In genomic region chr16:38373439-38373838, GRCm38 (mm10) we compare ENCODE assay signal across 26 mouse cellular contexts. TPM values are rescaled to one million over a fixed set of nuclear protein-coding genes. Genes with fewer than 3 reads are reported as not detected.
DNase-seq lines count a peak whose midpoint lies in the region; ATAC-seq and TF ChIP-seq lines count a peak whose summit lies in the region.
"Had no signal": no experiment of that assay in that cellular context is flagged by ENCODE, and none has a peak within 500 bp of the region (broad histone marks: within the 10 kb centered on the region; RNA-seq: fewer than 3 reads in every experiment).

No protein-coding gene starts in this region.

- TF ChIP-seq EP300 in heart, postnatal 0 days (IDR thresholded peaks at IDR 0.05; ENCODE audit: low read depth), result no peak
- no peak for TF ChIP-seq EP300 in liver, postnatal 0 days (IDR thresholded peaks at IDR 0.05; ENCODE audit: low read depth)

- peaks cover 85% of the 10 kb centered on the region for H3K36me3 ChIP-seq in heart, postnatal 0 days (replicated peaks; ENCODE audit: control insufficient read depth, insufficient read depth, low read length)
- H3K36me3 ChIP-seq in liver, postnatal 0 days (replicated peaks; ENCODE audit: insufficient read depth, low read length), result peaks cover 2% of the 10 kb centered on the region; the same call in 1 of the 2 replicates
- H3K36me3 ChIP-seq: embryonic facial prominence, embryonic 15.5 days; midbrain, embryonic 10.5 days; neural tube, embryonic 12.5 days had no signal

- 45% methylated on average over 10 of the region's 10 CpGs for WGBS in heart, postnatal 0 days
- 70% methylated on average over 10 of the region's 10 CpGs for WGBS in liver, postnatal 0 days (ENCODE audit: insufficient replicate concordance)

- 0 out of 2 replicates have a peak, but pooled peaks have one; percentile 3 for ATAC-seq in heart, postnatal 0 days (ENCODE audit: insufficient read depth, low read depth)
- peak; percentile 70 for ATAC-seq in liver, postnatal 0 days
- ATAC-seq: forebrain, embryonic 13.5 days; hindbrain, embryonic 16.5 days; intestine, postnatal 0 days had no signal

- no peak for TF ChIP-seq CTCF in heart, postnatal 0 days (IDR thresholded peaks at IDR 0.05; ENCODE audit: low read depth)
- TF ChIP-seq CTCF in liver, postnatal 0 days (IDR thresholded peaks at IDR 0.05; ENCODE audit: low read depth), result no peak

- 0 out of 2 replicates have a peak overlapping the region, but pooled peaks have one; percentile 4 for H3K4me3 ChIP-seq in heart, postnatal 0 days (ENCODE audit: low read depth, low read length)
- peak overlapping the region; percentile 56 for H3K4me3 ChIP-seq in liver, postnatal 0 days (ENCODE audit: low read depth, low read length)
- H3K4me3 ChIP-seq: embryonic facial prominence, embryonic 15.5 days; forebrain, embryonic 13.5 days; midbrain, embryonic 10.5 days; neural tube, embryonic 12.5 days had no signal

- intact Hi-C loops in left cerebral cortex, postnatal 4 days (cut with DNase I), result no loop called here

- no peak overlapping the region; the same call in 1 of the 2 replicates for H3K4me2 ChIP-seq in heart, postnatal 0 days (ENCODE audit: low read depth, low read length)
- H3K4me2 ChIP-seq in liver, postnatal 0 days (ENCODE audit: low read depth, low read length), result peak overlapping the region; percentile 76
- H3K4me2 ChIP-seq: embryonic facial prominence, embryonic 15.5 days; forebrain, embryonic 13.5 days had no signal

- no peak overlapping the region for H3K9ac ChIP-seq in heart, postnatal 0 days (replicated peaks; ENCODE audit: low read depth, low read length)
- H3K9ac ChIP-seq in liver, postnatal 0 days (replicated peaks), result no peak overlapping the region
- H3K9ac ChIP-seq: embryonic facial prominence, embryonic 15.5 days; forebrain, embryonic 13.5 days; neural tube, embryonic 12.5 days had no signal

- no peaks in the 10 kb centered on the region for H3K9me3 ChIP-seq in heart, postnatal 0 days (replicated peaks; ENCODE audit: control insufficient read depth, low read length)
- H3K9me3 ChIP-seq in liver, postnatal 0 days (ENCODE audit: low read length), result no peaks in the 10 kb centered on the region
- H3K9me3 ChIP-seq: embryonic facial prominence, embryonic 15.5 days; forebrain, embryonic 13.5 days; midbrain, embryonic 10.5 days; neural tube, embryonic 12.5 days had no signal

- H3K4me1 ChIP-seq in heart, postnatal 0 days (ENCODE audit: control insufficient read depth, insufficient read depth), result peaks cover 38% of the 10 kb centered on the region
- peaks cover 38% of the 10 kb centered on the region for H3K4me1 ChIP-seq in liver, postnatal 0 days (ENCODE audit: insufficient read depth)

- H3K27ac ChIP-seq in heart, postnatal 0 days (ENCODE audit: low read depth), result no peak overlapping the region
- H3K27ac ChIP-seq in liver, postnatal 0 days (ENCODE audit: low read depth), result peak overlapping the region; percentile 66
- H3K27ac ChIP-seq: embryonic facial prominence, embryonic 15.5 days; forebrain, embryonic 13.5 days; kidney, postnatal 0 days; midbrain, embryonic 10.5 days; neural tube, embryonic 12.5 days had no signal

- no peaks in the 10 kb centered on the region for H3K27me3 ChIP-seq in heart, postnatal 0 days (ENCODE audit: control insufficient read depth, insufficient read depth, low read length)
- H3K27me3 ChIP-seq in liver, postnatal 0 days (ENCODE audit: insufficient read depth, low read length), result no peaks in the 10 kb centered on the region
- H3K27me3 ChIP-seq: embryonic facial prominence, embryonic 15.5 days; forebrain, embryonic 13.5 days; neural tube, embryonic 12.5 days had no signal

- DNase-seq in heart, adult 9 months (ENCODE audit: low spot score in 2 of 2), result peak; percentile 46 to 58
- no peak for DNase-seq in heart, adult 8-10 months (ENCODE audit: low spot score)
- DNase-seq in R1 (ENCODE audit: low read depth, low spot score), result peak; percentile 21
- DNase-seq in heart, postnatal 0 days (ENCODE audit: low spot score), result peak; percentile 29
- peak; percentile 49 for DNase-seq in liver, postnatal 0 days
- DNase-seq in yolk sac, embryonic 10.5 days (ENCODE audit: low spot score), result no peak
- no peak for DNase-seq in left cerebral cortex, postnatal 4 days
- DNase-seq: adrenal gland, adult 2 months; cerebellum, postnatal 14 days; embryo, embryonic 11 days; lung, adult 2 months; lung, postnatal 36 days; thymus, adult 18-20 months had no signal

RNA-seq across cellular contexts. Expression of gene Popdc2, which starts 11.4 kb away (rescaled TPM):
- 100 to 1,000 TPM; 451 to 631 (median 553) TPM for total RNA-seq in heart, adult 8-10 months (2022)
- 982 and 1,104 TPM in 2 replicates for total RNA-seq in heart, postnatal 0 days (2014; rRNA removed; ENCODE audit: low replicate concordance)
- polyA plus RNA-seq in heart, postnatal 0 days (2015; fragmentation: Nextera tagmentation; extraction: Ambion mirVana), result 564 and 675 TPM in 2 replicates
- 10.8 and 12.6 TPM in 2 replicates for polyA plus RNA-seq in liver, postnatal 0 days (2015; fragmentation: Nextera tagmentation; extraction: Ambion mirVana)
- total RNA-seq in left cerebral cortex, postnatal 4 days (2021), result under 1 TPM; 0.34 to 0.50 TPM

RNA-seq across cellular contexts. Expression of gene Gm21987, which starts 26.6 kb away (rescaled TPM):
- total RNA-seq in heart, adult 8-10 months (2022), result not detected
- total RNA-seq in heart, postnatal 0 days (2014; rRNA removed; ENCODE audit: low replicate concordance), result not detected in 2 replicates
- 5.1 and 6.2 TPM in 2 replicates for polyA plus RNA-seq in heart, postnatal 0 days (2015; fragmentation: Nextera tagmentation; extraction: Ambion mirVana)
- not detected in 2 replicates for polyA plus RNA-seq in liver, postnatal 0 days (2015; fragmentation: Nextera tagmentation; extraction: Ambion mirVana)
- not detected for total RNA-seq in left cerebral cortex, postnatal 4 days (2021)
- total RNA-seq: ES-E14; heart, postnatal 10 days; layer of hippocampus, adult 18-20 months; left cerebral cortex, postnatal 36 days had no signal
- polyA plus RNA-seq: adrenal gland, adult 2 months; C2C12; embryonic facial prominence, embryonic 15.5 days; forebrain, embryonic 13.5 days; hindbrain, embryonic 16.5 days; kidney, postnatal 0 days; lung, adult 2 months; midbrain, embryonic 10.5 days; neural tube, embryonic 12.5 days; urinary bladder, adult 2 months had no signal

RNA-seq across cellular contexts. Expression of gene Cox17, which starts 26.6 kb away (rescaled TPM):
- total RNA-seq in heart, adult 8-10 months (2022), result 100 to 1,000 TPM; 269 to 387 (median 331) TPM
- total RNA-seq in heart, postnatal 0 days (2014; rRNA removed; ENCODE audit: low replicate concordance), result 84.7 and 177 TPM in 2 replicates
- 579 and 627 TPM in 2 replicates for polyA plus RNA-seq in heart, postnatal 0 days (2015; fragmentation: Nextera tagmentation; extraction: Ambion mirVana)
- polyA plus RNA-seq in liver, postnatal 0 days (2015; fragmentation: Nextera tagmentation; extraction: Ambion mirVana), result 274 and 276 TPM in 2 replicates
- 10 to 100 TPM; 35.0 to 42.2 TPM for total RNA-seq in left cerebral cortex, postnatal 4 days (2021)

RNA-seq across cellular contexts. Expression of gene Maats1, which starts 31.5 kb away (rescaled TPM):
- not detected for total RNA-seq in heart, adult 8-10 months (2022)
- not detected in 2 replicates for total RNA-seq in heart, postnatal 0 days (2014; rRNA removed; ENCODE audit: low replicate concordance)
- polyA plus RNA-seq in heart, postnatal 0 days (2015; fragmentation: Nextera tagmentation; extraction: Ambion mirVana), result 0.10 and 0.15 TPM in 2 replicates
- polyA plus RNA-seq in liver, postnatal 0 days (2015; fragmentation: Nextera tagmentation; extraction: Ambion mirVana), result 0.04 TPM in 1 of 2 replicates, not detected in the other
- 1 to 10 TPM in 1 of 2 experiments, under 1 TPM in 1; 0.89 to 1.0 TPM for total RNA-seq in left cerebral cortex, postnatal 4 days (2021)
- total RNA-seq: heart, postnatal 10 days had no signal
- polyA plus RNA-seq: adrenal gland, adult 2 months had no signal

RNA-seq across cellular contexts. Expression of gene Pla1a, which starts 59.5 kb away (rescaled TPM):
- 10 to 100 TPM in 3 of 4 experiments, 1 to 10 TPM in 1; 5.9 to 12.0 (median 10.6) TPM for total RNA-seq in heart, adult 8-10 months (2022)
- total RNA-seq in heart, postnatal 0 days (2014; rRNA removed; ENCODE audit: low replicate concordance), result 13.4 and 14.5 TPM in 2 replicates
- 4.6 and 4.9 TPM in 2 replicates for polyA plus RNA-seq in heart, postnatal 0 days (2015; fragmentation: Nextera tagmentation; extraction: Ambion mirVana)
- 49.8 and 55.8 TPM in 2 replicates for polyA plus RNA-seq in liver, postnatal 0 days (2015; fragmentation: Nextera tagmentation; extraction: Ambion mirVana)
- under 1 TPM; 0.36 to 0.38 TPM for total RNA-seq in left cerebral cortex, postnatal 4 days (2021)

Comparison
In these comparisons a context has a peak if more than half of its experiments do, and no peak if none do; other contexts are left out.
1. DNase-seq: peak in heart, adult 9 months (2 of 2), R1 (single experiment), heart, postnatal 0 days (single experiment) and liver, postnatal 0 days (single experiment); none in heart, adult 8-10 months (single experiment), yolk sac, embryonic 10.5 days (single experiment) and left cerebral cortex, postnatal 4 days (single experiment).
2. RNA of gene Popdc2, which starts 11.4 kb away (total RNA-seq): 982 to 1,104 TPM in heart, postnatal 0 days and 451 to 631 TPM in heart, adult 8-10 months; 0.34 to 0.50 TPM in left cerebral cortex, postnatal 4 days; every median in the first group is over 100 times any median in the second.